Mouse (Mus musculus): ENCODE measurements around the gene Rabgef1. TPM values are rescaled to one million over a fixed set of nuclear protein-coding genes. Genes with fewer than 3 reads are reported as not detected.

Rabgef1 gene
- polyA plus RNA-seq (2014; fragmentation: Nextera tagmentation; extraction: Ambion mirVana): 23.9 and 25.1 TPM in 2 replicates

GRCm38 (mm10) chr5:130171423-130171954 lies at the start of gene Rabgef1:
Gene Rabgef1 (plus strand): TSS chr5:130171798.
- no peaks in the 10 kb centered on the region for H3K36me3 ChIP-seq (ENCODE audit: insufficient read depth)
- H3K9ac ChIP-seq: peak within 1 kb of the TSS; percentile 86
- no peaks in the 10 kb centered on the region for H3K27me3 ChIP-seq (ENCODE audit: insufficient read depth, low read length)
- DNase-seq (peak; percentile 95), ATAC-seq (ENCODE audit: insufficient read depth) (peak; percentile 96)
- H3K4me2 ChIP-seq: peak within 1 kb of the TSS; percentile 78
- peak within 1 kb of the TSS; percentile 93 for H3K4me3 ChIP-seq (ENCODE audit: low read depth, low read length)
- H3K27ac ChIP-seq (ENCODE audit: low read depth): peak within 1 kb of the TSS; percentile 81
- WGBS: under 1% methylated on average over 56 of the region's 62 CpGs
- no peak for TF ChIP-seq CTCF (IDR thresholded peaks at IDR 0.05; ENCODE audit: low read depth)
- peaks cover 15% of the 10 kb centered on the region for H3K4me1 ChIP-seq (ENCODE audit: insufficient read depth)
- no peaks in the 10 kb centered on the region for H3K9me3 ChIP-seq (ENCODE audit: low read depth, low read length)

GRCm38 (mm10) chr5:130122355-130122754 lies 49.2 kb upstream of the Rabgef1 start:
- Histone ChIP-seq H3K4me3 (ENCODE audit: low read depth, low read length) (no peak overlapping the region), H3K4me2 (no peak overlapping the region), H3K9ac (no peak overlapping the region), H3K4me1 (ENCODE audit: insufficient read depth) (no peaks in the 10 kb centered on the region), H3K27me3 (ENCODE audit: insufficient read depth, low read length) (no peaks in the 10 kb centered on the region), H3K36me3 (ENCODE audit: insufficient read depth) (no peaks in the 10 kb centered on the region; the same call in 1 of the 2 replicates), H3K27ac (ENCODE audit: low read depth) (no peak overlapping the region), H3K9me3 (ENCODE audit: low read depth, low read length) (no peaks in the 10 kb centered on the region)
- ATAC-seq (ENCODE audit: insufficient read depth) (no peak), DNase-seq (no peak)
- 94% methylated on average over 2 of the region's 2 CpGs for WGBS
- TF ChIP-seq CTCF (IDR thresholded peaks at IDR 0.05; ENCODE audit: low read depth): no peak

GRCm38 (mm10) chr5:130124271-130124670 lies 47.3 kb upstream of the Rabgef1 start:
- DNase-seq: no peak
- Histone ChIP-seq H3K9me3 (ENCODE audit: low read depth, low read length) (no peaks in the 10 kb centered on the region), H3K27me3 (ENCODE audit: insufficient read depth, low read length) (no peaks in the 10 kb centered on the region), H3K36me3 (ENCODE audit: insufficient read depth) (no peaks in the 10 kb centered on the region), H3K9ac (no peak overlapping the region), H3K27ac (ENCODE audit: low read depth) (no peak overlapping the region), H3K4me2 (no peak overlapping the region), H3K4me1 (ENCODE audit: insufficient read depth) (no peaks in the 10 kb centered on the region), H3K4me3 (ENCODE audit: low read depth, low read length) (no peak overlapping the region)
- WGBS: 81% methylated on average over 5 of the region's 5 CpGs
- no peak for ATAC-seq (ENCODE audit: insufficient read depth)
- TF ChIP-seq CTCF (IDR thresholded peaks at IDR 0.05; ENCODE audit: low read depth): no peak

GRCm38 (mm10) chr5:130128686-130129523 lies 42.7 kb upstream of the Rabgef1 start:
- ATAC-seq (ENCODE audit: insufficient read depth) (no peak), DNase-seq (no peak)
- H3K4me1 ChIP-seq (ENCODE audit: insufficient read depth): no peaks in the 10 kb centered on the region
- H3K4me3 ChIP-seq (ENCODE audit: low read depth, low read length): no peak overlapping the region
- H3K4me2 ChIP-seq: no peak overlapping the region
- no peak overlapping the region for H3K9ac ChIP-seq
- H3K27ac ChIP-seq (ENCODE audit: low read depth): no peak overlapping the region
- no peaks in the 10 kb centered on the region for H3K27me3 ChIP-seq (ENCODE audit: insufficient read depth, low read length)
- no peaks in the 10 kb centered on the region for H3K9me3 ChIP-seq (ENCODE audit: low read depth, low read length)
- TF ChIP-seq CTCF (IDR thresholded peaks at IDR 0.05; ENCODE audit: low read depth): no peak
- 62% methylated on average over 11 of the region's 11 CpGs for WGBS
- H3K36me3 ChIP-seq (ENCODE audit: insufficient read depth): peaks cover 14% of the 10 kb centered on the region; the same call in 1 of the 2 replicates

- 76% methylated on average over 5 of the region's 5 CpGs for WGBS
- no peaks in the 10 kb centered on the region for H3K27me3 ChIP-seq (ENCODE audit: insufficient read depth, low read length)
- TF ChIP-seq CTCF (IDR thresholded peaks at IDR 0.05; ENCODE audit: low read depth): no peak
Measured at GRCm38 (mm10) chr5:130129524-130129793, 42.1 kb upstream of the Rabgef1 start.

GRCm38 (mm10) chr5:130136597-130136996 lies 35.0 kb upstream of the Rabgef1 start:
- DNase-seq: no peak
- Histone ChIP-seq H3K4me1 (ENCODE audit: insufficient read depth) (no peaks in the 10 kb centered on the region), H3K27me3 (ENCODE audit: insufficient read depth, low read length) (no peaks in the 10 kb centered on the region), H3K9ac (no peak overlapping the region), H3K4me3 (ENCODE audit: low read depth, low read length) (no peak overlapping the region), H3K27ac (ENCODE audit: low read depth) (no peak overlapping the region), H3K36me3 (ENCODE audit: insufficient read depth) (peaks cover 22% of the 10 kb centered on the region; the same call in 1 of the 2 replicates), H3K9me3 (ENCODE audit: low read depth, low read length) (no peaks in the 10 kb centered on the region), H3K4me2 (no peak overlapping the region)
- no peak for TF ChIP-seq CTCF (IDR thresholded peaks at IDR 0.05; ENCODE audit: low read depth)
- ATAC-seq (ENCODE audit: insufficient read depth): no peak
- WGBS: 90% methylated on average over 13 of the region's 13 CpGs

More at GRCm38 (mm10) chr5:130129524-130129793, 42.1 kb upstream of the Rabgef1 start:
- ATAC-seq (ENCODE audit: insufficient read depth) (no peak), DNase-seq (no peak)
- H3K4me1 ChIP-seq (ENCODE audit: insufficient read depth): no peaks in the 10 kb centered on the region
- no peak overlapping the region for H3K9ac ChIP-seq
- H3K36me3 ChIP-seq (ENCODE audit: insufficient read depth): peaks cover 17% of the 10 kb centered on the region; the same call in 1 of the 2 replicates
- no peak overlapping the region for H3K4me2 ChIP-seq
- H3K9me3 ChIP-seq (ENCODE audit: low read depth, low read length): no peaks in the 10 kb centered on the region
- no peak overlapping the region for H3K4me3 ChIP-seq (ENCODE audit: low read depth, low read length)
- no peak overlapping the region for H3K27ac ChIP-seq (ENCODE audit: low read depth)

GRCm38 (mm10) chr5:130139393-130139792 lies 32.2 kb upstream of the Rabgef1 start:
- H3K27me3 ChIP-seq (ENCODE audit: insufficient read depth, low read length): no peaks in the 10 kb centered on the region
- DNase-seq: peak; percentile 93
- H3K9me3 ChIP-seq (ENCODE audit: low read depth, low read length): no peaks in the 10 kb centered on the region
- H3K36me3 ChIP-seq (ENCODE audit: insufficient read depth): peaks cover 16% of the 10 kb centered on the region; the same call in 1 of the 2 replicates
- WGBS: 20% methylated on average over 8 of the region's 8 CpGs
- no peak overlapping the region for H3K9ac ChIP-seq
- no peak for ATAC-seq (ENCODE audit: insufficient read depth)
- H3K4me2 ChIP-seq: no peak overlapping the region
- 0 out of 2 replicates have a peak, but pooled peaks cover 3% of the 10 kb centered on the region for H3K4me1 ChIP-seq (ENCODE audit: insufficient read depth)
- no peak overlapping the region for H3K4me3 ChIP-seq (ENCODE audit: low read depth, low read length)
- peak; percentile 93 for TF ChIP-seq CTCF (IDR thresholded peaks at IDR 0.05; ENCODE audit: low read depth)
- H3K27ac ChIP-seq (ENCODE audit: low read depth): no peak overlapping the region

Measured in lung, embryonic 14.5 days (tissue).